Mouse (Mus musculus) liver, embryonic 12.5 days (tissue): Measurements from ENCODE around the gene Ccno. TPM values are rescaled to one million over a fixed set of nuclear protein-coding genes. Genes with fewer than 3 reads are reported as not detected.

ENCODE experiments used
- microRNA counts: library from miRNA; unstranded; fragments of <30 nt; microRNA quantifications from one replicate; lab custom pipeline; 2017
- microRNA-seq: library from miRNA; unstranded; fragments of <30 nt; microRNA quantifications from one replicate; pipeline ENCODE4, GENCODE M21; 2017
- polyA plus RNA-seq: library from polyadenylated mRNA; unstranded; fragments of >200 nt; fragmentation: Nextera tagmentation; extraction: Ambion mirVana; gene quantifications from 2 replicates; pipeline ENCODE4 v1.2.1, GENCODE M21; 2016

Gene Ccno
- polyA plus RNA-seq, 1 experiment from 2014 or later = 0.11 TPM

MicroRNA genes within 50 kb of the gene (microRNA counts, 519-probe panel; counts per million panel counts)
- microRNA mmu-miR-449a (lab: Ali Mortazavi, UCI) (582 counts per million, percentile 70 among the panel's probes with 10 or more counts), microRNA mmu-miR-449b (lab: Ali Mortazavi, UCI) (582 counts per million, percentile 70 among the panel's probes with 10 or more counts), microRNA mmu-miR-449c (lab: Ali Mortazavi, UCI) (582 counts per million, percentile 70 among the panel's probes with 10 or more counts)

Small RNA genes lying within 50 kb of the gene (microRNA-seq; reads per million reads assigned to microRNA genes)
- gene Mir449a (81.5 reads per million, percentile 46 among the genes with 10 or more reads in this experiment), gene Mir449b (not detected), gene Mir449c (not detected)

Other genes with a start within 250 kb of the Ccno start
- gene Plpp1, start 187.0 kb upstream of the Ccno start, polyA plus RNA-seq = 28.6 and 30.8 TPM in 2 replicates
- gene Mtrex, start 60.4 kb upstream of the Ccno start, polyA plus RNA-seq = 62.8 and 64.8 TPM in 2 replicates
- 17.8 and 18.3 TPM in 2 replicates for gene Dhx29, start 60.3 kb upstream of the Ccno start, polyA plus RNA-seq
- not detected in 2 replicates for gene Mcidas, start 6.0 kb downstream of the Ccno start, polyA plus RNA-seq
- gene Cdc20b, start 47.3 kb downstream of the Ccno start, polyA plus RNA-seq = not detected in 2 replicates
- gene Gpx8, start 58.6 kb downstream of the Ccno start, polyA plus RNA-seq = 17.3 and 17.5 TPM in 2 replicates
- gene Gzma, start 113.2 kb downstream of the Ccno start, polyA plus RNA-seq = not detected in 2 replicates
- 1.6 and 1.8 TPM in 2 replicates for gene Esm1, start 221.9 kb downstream of the Ccno start, polyA plus RNA-seq
- gene Gzmk, start 238.1 kb downstream of the Ccno start, polyA plus RNA-seq = not detected in 2 replicates